Mouse (Mus musculus) midbrain, embryonic 15.5 days (tissue): ENCODE measurements around the gene Cacnb2. TPM values are rescaled to one million over a fixed set of nuclear protein-coding genes. Genes with fewer than 3 reads are reported as not detected.

Experiments
- ATAC-seq: fragments of 200-750 bp; cut with Nextera tagmentation; replicated peaks from 2 replicates; pipeline ENCODE4 v1.8.0; 2017; ENCODE audit warnings: moderate TSS enrichment
- H3K27ac ChIP-seq: fragments of 300-500 bp; sonication (generic); 2 replicates; pipeline ENCODE4 v1.5.1; 2015; ENCODE audit warnings: mild to moderate bottlenecking, inconsistent platforms
- H3K27me3 ChIP-seq: fragments of 300-500 bp; sonication (generic); replicated peaks from 2 replicates; pipeline ENCODE4 v1.6.1; 2015; ENCODE audit warnings: inconsistent platforms
- H3K36me3 ChIP-seq: fragments of 300-500 bp; sonication (generic); replicated peaks from 2 replicates; pipeline ENCODE4 v1.6.1; 2015; ENCODE audit warnings: inconsistent platforms
- H3K4me1 ChIP-seq: fragments of 300-500 bp; sonication (generic); 2 replicates; pipeline ENCODE4 v1.6.1; 2015; ENCODE audit warnings: inconsistent platforms
- H3K4me2 ChIP-seq: fragments of 300-500 bp; sonication (generic); 2 replicates; pipeline ENCODE4 v1.6.1; 2015; ENCODE audit warnings: inconsistent platforms, mild to moderate bottlenecking, moderate library complexity
- H3K4me3 ChIP-seq: fragments of 300-500 bp; sonication (generic); 2 replicates; pipeline ENCODE4 v1.5.1; 2015; ENCODE audit warnings: mild to moderate bottlenecking, inconsistent platforms
- H3K9ac ChIP-seq: fragments of 300-500 bp; sonication (generic); 2 replicates; pipeline ENCODE4 v1.6.1; 2015; ENCODE audit warnings: mild to moderate bottlenecking, inconsistent platforms
- H3K9me3 ChIP-seq: fragments of 300-500 bp; sonication (generic); 2 replicates; pipeline ENCODE4 v1.6.1; 2016; ENCODE audit warnings: inconsistent platforms
- WGBS: fragments of 180-500 bp; shearing (Covaris S2); methylation state at CpG from one replicate; pipeline ENCODE4 v1.1.7; 2015; ENCODE audit warnings: mixed read lengths; 5-methylcytosine and 5-hydroxymethylcytosine counted together
- polyA plus RNA-seq: library from polyadenylated mRNA; unstranded; fragments of >200 nt; fragmentation: Nextera tagmentation; extraction: Ambion mirVana; gene quantifications from 2 replicates; pipeline ENCODE4 v1.2.1, GENCODE M21; 2015

The Cacnb2 gene
- polyA plus RNA-seq, 1 experiment from 2014 or later: 8.2 TPM

- ATAC-seq: no peak
- Histone ChIP-seq H3K9ac (no peak overlapping the region), H3K36me3 (no peaks in the 10 kb centered on the region), H3K4me1 (no peaks in the 10 kb centered on the region), H3K4me2 (no peak overlapping the region), H3K9me3 (no peaks in the 10 kb centered on the region), H3K27me3 (no peaks in the 10 kb centered on the region), H3K4me3 (no peak overlapping the region), H3K27ac (no peak overlapping the region)
- 84% methylated on average over 4 of the region's 4 CpGs for WGBS
These were observed 18.0 kb downstream of the Cacnb2 start for GRCm38 (mm10) chr2:14620891-14621290.

- WGBS: 95% methylated on average over 5 of the region's 5 CpGs
- no peak for ATAC-seq
- no peak overlapping the region for H3K27ac ChIP-seq
These were observed 20.9 kb downstream of the Cacnb2 start for GRCm38 (mm10) chr2:14623820-14624219.

GRCm38 (mm10) chr2:14629814-14630492 lies 27.1 kb downstream of the Cacnb2 start:
- no peak overlapping the region for H3K27ac ChIP-seq
- no peak overlapping the region for H3K4me3 ChIP-seq
- no peaks in the 10 kb centered on the region for H3K9me3 ChIP-seq
- no peak overlapping the region for H3K4me2 ChIP-seq
- no peaks in the 10 kb centered on the region for H3K36me3 ChIP-seq
- H3K4me1 ChIP-seq: no peaks in the 10 kb centered on the region
- no peak for ATAC-seq
- 88% methylated on average over 9 of the region's 9 CpGs for WGBS
- H3K9ac ChIP-seq: no peak overlapping the region
- H3K27me3 ChIP-seq: no peaks in the 10 kb centered on the region

More at GRCm38 (mm10) chr2:14623820-14624219, 20.9 kb downstream of the Cacnb2 start:
- H3K4me2 ChIP-seq: no peak overlapping the region
- H3K9ac ChIP-seq: no peak overlapping the region
- H3K4me3 ChIP-seq: no peak overlapping the region
- H3K9me3 ChIP-seq: no peaks in the 10 kb centered on the region
- H3K36me3 ChIP-seq: no peaks in the 10 kb centered on the region
- H3K27me3 ChIP-seq: no peaks in the 10 kb centered on the region
- no peaks in the 10 kb centered on the region for H3K4me1 ChIP-seq

DNA sequence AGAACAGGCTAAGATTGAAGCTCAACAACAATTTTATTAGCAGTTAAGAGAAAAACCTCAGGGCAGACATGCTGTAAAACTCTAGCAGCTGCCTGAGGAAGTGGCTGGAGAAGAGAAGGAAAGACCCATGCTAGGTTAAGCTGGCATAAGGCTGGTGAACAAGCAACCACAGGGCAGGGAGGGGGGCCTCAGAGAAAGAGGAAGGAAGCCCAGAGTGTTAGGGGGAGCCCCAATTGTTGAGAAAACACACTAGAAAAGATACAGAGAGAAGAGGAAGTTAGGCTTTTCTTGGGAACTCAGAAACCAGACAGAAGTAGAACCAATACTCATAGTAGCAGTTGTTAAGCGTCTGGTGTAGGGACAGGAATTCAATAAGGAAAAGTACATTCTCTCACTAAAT lies 28.7 kb downstream of the Cacnb2 start:
- Histone ChIP-seq H3K27ac (no peak overlapping the region), H3K4me1 (no peaks in the 10 kb centered on the region), H3K9ac (no peak overlapping the region), H3K36me3 (no peaks in the 10 kb centered on the region), H3K4me3 (no peak overlapping the region), H3K27me3 (no peaks in the 10 kb centered on the region), H3K9me3 (no peaks in the 10 kb centered on the region), H3K4me2 (no peak overlapping the region)
- 87% methylated on average over 1 of the region's 1 CpGs for WGBS
- ATAC-seq: no peak

- WGBS: 98% methylated on average over 2 of the region's 2 CpGs
- no peaks in the 10 kb centered on the region for H3K4me1 ChIP-seq
- ATAC-seq: no peak
- no peaks in the 10 kb centered on the region for H3K9me3 ChIP-seq
- H3K4me3 ChIP-seq: no peak overlapping the region
- H3K36me3 ChIP-seq: no peaks in the 10 kb centered on the region
- H3K27me3 ChIP-seq: no peaks in the 10 kb centered on the region
- H3K4me2 ChIP-seq: no peak overlapping the region
- no peak overlapping the region for H3K27ac ChIP-seq
- H3K9ac ChIP-seq: no peak overlapping the region
These were observed 30.3 kb downstream of the Cacnb2 start for GRCm38 (mm10) chr2:14633202-14633601.

DNA sequence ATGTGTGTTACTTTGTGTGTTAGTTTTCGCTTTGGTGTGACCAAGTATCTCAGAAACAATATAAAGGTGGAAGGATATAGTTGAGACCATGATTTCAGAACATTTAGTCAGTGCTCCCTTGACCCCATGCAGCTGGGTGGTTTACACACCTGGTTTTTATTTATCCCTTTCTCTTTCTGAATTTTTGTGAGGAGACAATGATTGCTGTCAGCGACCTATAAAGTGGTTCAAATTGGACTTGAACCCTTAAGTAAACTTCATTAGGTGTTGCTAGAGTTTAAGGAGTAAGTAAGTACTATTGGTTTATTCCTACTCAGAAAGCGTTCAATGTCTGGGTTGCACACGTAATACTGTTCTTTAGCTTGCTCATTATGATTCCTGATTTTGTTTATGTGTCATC lies 36.4 kb downstream of the Cacnb2 start:
- no peak overlapping the region for H3K9ac ChIP-seq
- WGBS: 86% methylated on average over 4 of the region's 4 CpGs
- no peak overlapping the region for H3K27ac ChIP-seq
- no peak for ATAC-seq
- H3K4me2 ChIP-seq: no peak overlapping the region
- no peaks in the 10 kb centered on the region for H3K9me3 ChIP-seq
- no peak overlapping the region for H3K4me3 ChIP-seq
- no peaks in the 10 kb centered on the region for H3K27me3 ChIP-seq
- no peaks in the 10 kb centered on the region for H3K36me3 ChIP-seq
- peaks cover 5% of the 10 kb centered on the region; the same call in 1 of the 2 replicates for H3K4me1 ChIP-seq

GRCm38 (mm10) chr2:14639877-14640276 lies 37.0 kb downstream of the Cacnb2 start:
- no peak overlapping the region for H3K4me2 ChIP-seq
- no peaks in the 10 kb centered on the region for H3K36me3 ChIP-seq
- H3K9ac ChIP-seq: no peak overlapping the region
- peaks cover 5% of the 10 kb centered on the region; the same call in 1 of the 2 replicates for H3K4me1 ChIP-seq
- no peaks in the 10 kb centered on the region for H3K9me3 ChIP-seq
- no peaks in the 10 kb centered on the region for H3K27me3 ChIP-seq
- ATAC-seq: peak; percentile 83
- 78% methylated on average over 6 of the region's 6 CpGs for WGBS
- no peak overlapping the region for H3K4me3 ChIP-seq
- no peak overlapping the region for H3K27ac ChIP-seq

GRCm38 (mm10) chr2:14641040-14641439 lies 38.2 kb downstream of the Cacnb2 start:
- Histone ChIP-seq H3K27ac (peak overlapping the region; percentile 28; the same call in 1 of the 2 replicates), H3K9me3 (no peaks in the 10 kb centered on the region), H3K4me1 (peaks cover 5% of the 10 kb centered on the region; the same call in 1 of the 2 replicates), H3K36me3 (no peaks in the 10 kb centered on the region), H3K27me3 (no peaks in the 10 kb centered on the region), H3K9ac (no peak overlapping the region), H3K4me3 (no peak overlapping the region), H3K4me2 (no peak overlapping the region)
- 56% methylated on average over 2 of the region's 2 CpGs for WGBS
- ATAC-seq: no peak

DNA sequence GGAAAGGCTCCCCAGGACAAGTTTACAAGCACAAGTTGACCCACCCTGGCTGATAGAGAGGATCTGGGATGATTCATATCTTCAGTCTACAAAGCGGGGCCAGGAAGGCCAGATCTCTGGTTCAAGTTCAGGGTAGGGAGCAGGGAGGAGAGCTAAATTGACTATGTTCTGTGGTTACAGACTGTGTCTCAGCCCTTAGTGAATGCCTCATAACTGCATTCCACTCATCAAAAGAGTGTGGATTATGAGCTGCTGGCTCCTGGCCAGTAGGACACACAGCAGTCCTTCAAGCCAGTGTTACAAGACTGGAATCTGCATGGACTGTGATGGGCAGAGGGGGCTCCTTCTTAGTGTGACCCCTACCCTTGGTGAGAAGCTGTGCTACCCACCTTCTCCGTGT lies 48.4 kb downstream of the Cacnb2 start:
- Histone ChIP-seq H3K9me3 (no peaks in the 10 kb centered on the region), H3K36me3 (no peaks in the 10 kb centered on the region), H3K27ac (no peak overlapping the region), H3K4me3 (no peak overlapping the region), H3K4me1 (no peaks in the 10 kb centered on the region), H3K4me2 (no peak overlapping the region), H3K27me3 (no peaks in the 10 kb centered on the region), H3K9ac (no peak overlapping the region)
- 81% methylated on average over 2 of the region's 2 CpGs for WGBS
- 0 out of 2 replicates have a peak, but pooled peaks have one; percentile 24 for ATAC-seq

DNA sequence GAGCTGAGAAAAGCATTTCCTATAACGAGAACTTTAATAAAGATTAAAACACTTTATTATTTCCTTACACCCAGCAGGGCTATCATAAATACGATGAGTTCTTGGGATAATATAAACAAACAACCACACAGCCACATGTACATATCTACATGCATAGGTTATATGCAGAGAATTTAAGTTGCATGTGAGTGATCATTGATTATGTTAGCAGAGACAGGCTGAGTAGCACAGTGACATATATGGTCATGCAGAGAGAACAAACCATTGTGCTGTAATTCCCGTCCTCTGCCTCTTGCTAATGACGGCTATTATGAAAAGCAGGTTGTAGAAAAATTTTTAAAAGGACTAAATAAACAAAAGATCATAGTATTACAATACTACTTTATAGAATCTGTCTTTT lies 53.8 kb downstream of the Cacnb2 start:
- H3K36me3 ChIP-seq: no peaks in the 10 kb centered on the region
- WGBS: 51% methylated on average over 4 of the region's 4 CpGs

DNA sequence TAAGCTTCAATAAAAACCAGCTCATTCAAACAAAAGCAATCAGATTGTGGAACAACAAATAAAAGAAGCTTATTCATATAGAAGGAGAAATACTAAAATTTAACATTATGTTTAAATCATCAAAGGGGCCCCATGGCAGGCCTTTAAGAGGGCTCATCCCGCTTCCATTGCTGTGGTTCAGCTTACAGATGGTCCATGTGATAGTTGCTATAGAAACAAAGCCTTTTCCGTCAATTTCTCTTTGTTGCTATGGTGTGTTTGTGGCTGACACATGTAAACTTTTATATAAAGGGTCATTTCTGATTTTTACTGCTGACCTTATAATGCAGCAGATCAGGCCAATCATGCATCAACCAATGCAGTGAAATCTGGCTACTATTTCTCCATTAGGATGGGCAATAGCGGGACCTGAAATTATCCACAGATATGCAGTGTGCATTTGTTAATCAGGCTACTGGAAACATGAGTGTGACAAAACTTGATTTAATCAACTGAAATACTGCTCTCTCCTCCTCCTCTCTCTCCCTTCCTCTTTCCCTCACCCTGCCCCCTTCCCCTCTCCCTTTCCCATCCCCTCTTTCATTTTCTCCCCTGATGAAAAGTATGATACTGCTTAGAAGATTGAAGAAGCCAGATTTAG lies 54.4 kb downstream of the Cacnb2 start:
- H3K36me3 ChIP-seq: no peaks in the 10 kb centered on the region
- H3K27ac ChIP-seq: peak overlapping the region; percentile 39
- no peak overlapping the region for H3K9ac ChIP-seq
- H3K4me1 ChIP-seq: peaks cover 6% of the 10 kb centered on the region; the same call in 1 of the 2 replicates
- H3K27me3 ChIP-seq: no peaks in the 10 kb centered on the region
- H3K9me3 ChIP-seq: no peaks in the 10 kb centered on the region
- 35% methylated on average over 3 of the region's 3 CpGs for WGBS
- H3K4me2 ChIP-seq: no peak overlapping the region
- peak; percentile 90 for ATAC-seq
- H3K4me3 ChIP-seq: no peak overlapping the region

More for the DNA sequence above, 53.8 kb downstream of the Cacnb2 start:
- H3K4me3 ChIP-seq: no peak overlapping the region
- peaks cover 6% of the 10 kb centered on the region; the same call in 1 of the 2 replicates for H3K4me1 ChIP-seq
- no peaks in the 10 kb centered on the region for H3K27me3 ChIP-seq
- H3K9me3 ChIP-seq: no peaks in the 10 kb centered on the region
- H3K4me2 ChIP-seq: no peak overlapping the region
- H3K27ac ChIP-seq: peak overlapping the region; percentile 13; the same call in 1 of the 2 replicates
- H3K9ac ChIP-seq: no peak overlapping the region
- ATAC-seq: peak; percentile 62

- H3K27me3 ChIP-seq: no peaks in the 10 kb centered on the region
- H3K9me3 ChIP-seq: no peaks in the 10 kb centered on the region
- no peak overlapping the region for H3K4me3 ChIP-seq
- H3K27ac ChIP-seq: no peak overlapping the region
- H3K36me3 ChIP-seq: no peaks in the 10 kb centered on the region
- no peak overlapping the region for H3K9ac ChIP-seq
- no peak for ATAC-seq
- no peaks in the 10 kb centered on the region for H3K4me1 ChIP-seq
- no peak overlapping the region for H3K4me2 ChIP-seq
- WGBS: 31% methylated on average over 1 of the region's 1 CpGs
These were observed 62.3 kb downstream of the Cacnb2 start for GRCm38 (mm10) chr2:14665213-14665612.

- ATAC-seq: no peak
- 94% methylated on average over 8 of the region's 8 CpGs for WGBS
- H3K4me3 ChIP-seq: no peak overlapping the region
- H3K36me3 ChIP-seq: no peaks in the 10 kb centered on the region
- H3K4me1 ChIP-seq: no peaks in the 10 kb centered on the region
- no peaks in the 10 kb centered on the region for H3K9me3 ChIP-seq
- H3K9ac ChIP-seq: no peak overlapping the region
- H3K27me3 ChIP-seq: no peaks in the 10 kb centered on the region
- no peak overlapping the region for H3K27ac ChIP-seq
- no peak overlapping the region for H3K4me2 ChIP-seq
These were observed 69.2 kb downstream of the Cacnb2 start for GRCm38 (mm10) chr2:14672117-14672516.
